Mouse (Mus musculus) liver, embryonic 14.5 days (tissue): ENCODE measurements at regions not wholly inside any gene's neighbourhood (a gene's known extent, or its start where the extent isn't known, plus 50 kb on each side); places are given as distances from the start of the nearest gene placed in this dataset.

Experiments
- CTCF ChIP-seq: IDR thresholded peaks from 2 replicates; pipeline ENCODE4 v1.5.1; 2016; ENCODE audit warnings: antibody characterized with exemption, low read depth, control low read depth
- EP300 ChIP-seq: IDR thresholded peaks from 2 replicates; pipeline ENCODE4 v1.6.1; 2016; ENCODE audit warnings: antibody characterized with exemption, low read depth

DNA sequence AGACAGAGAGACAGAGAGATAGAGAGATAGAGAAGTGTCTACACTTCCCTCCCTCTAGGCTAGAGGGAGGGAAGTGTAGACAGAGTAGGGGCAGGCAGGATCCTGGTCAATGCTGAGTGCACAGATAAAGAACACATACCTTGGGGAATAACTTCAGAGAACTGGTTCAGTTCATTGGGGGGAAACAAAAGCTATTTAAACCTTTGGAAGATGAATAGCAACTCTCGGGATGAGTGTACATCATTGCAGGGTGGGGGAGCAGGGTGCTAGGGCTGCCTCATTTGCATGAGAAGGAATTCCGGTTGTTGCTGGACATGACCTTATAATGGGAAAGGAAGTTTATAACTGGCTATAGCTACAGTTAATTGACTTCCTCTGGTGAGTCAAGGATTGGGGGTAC, 309.7 kb downstream of the Bbx start:
- no peak for TF ChIP-seq EP300
- no peak for TF ChIP-seq CTCF
